Mouse (Mus musculus): ENCODE measurements around the gene Ift52. TPM values are rescaled to one million over a fixed set of nuclear protein-coding genes. Genes with fewer than 3 reads are reported as not detected.
A peak's percentile ranks its signal among the peaks of the same experiment; 100 is the strongest.

Gene Ift52
- polyA plus RNA-seq, 1 experiment: 37.5 TPM

GRCm38 (mm10) chr2:163007299-163007698, 9.9 kb upstream of the Ift52 start:
- Histone ChIP-seq H3K27ac (ENCODE audit: insufficient read depth, low read depth, low read length) (no peak overlapping the region), H3K4me1 (ENCODE audit: control insufficient read depth, insufficient read depth, low read length) (no peaks in the 10 kb centered on the region; the same call in 1 of the 2 replicates), H3K27me3 (replicated peaks; ENCODE audit: control insufficient read depth, insufficient read depth, low read length) (no peaks in the 10 kb centered on the region), H3K36me3 (ENCODE audit: control insufficient read depth, insufficient read depth, low read length) (peaks cover 5% of the 10 kb centered on the region), H3K4me3 (ENCODE audit: insufficient read depth, low read depth, low read length) (no peak overlapping the region)
- no peak for TF ChIP-seq CTCF (conservative IDR thresholded peaks at IDR 0.05; ENCODE audit: insufficient read depth, insufficient read length, low read depth, low read length)
- TF ChIP-seq POLR2A (IDR thresholded peaks at IDR 0.05; ENCODE audit: low read depth, low read length): no peak
- DNase-seq: no peak
- 56% methylated on average over 4 of the region's 4 CpGs for WGBS

- Histone ChIP-seq H3K27me3 (replicated peaks; ENCODE audit: control insufficient read depth, insufficient read depth, low read length) (no peaks in the 10 kb centered on the region), H3K27ac (ENCODE audit: insufficient read depth, low read depth, low read length) (no peak overlapping the region), H3K4me1 (ENCODE audit: control insufficient read depth, insufficient read depth, low read length) (no peaks in the 10 kb centered on the region), H3K4me3 (ENCODE audit: insufficient read depth, low read depth, low read length) (no peak overlapping the region), H3K36me3 (ENCODE audit: control insufficient read depth, insufficient read depth, low read length) (peaks cover 15% of the 10 kb centered on the region)
- 88% methylated on average over 5 of the region's 5 CpGs for WGBS
- DNase-seq: no peak
- no peak for TF ChIP-seq CTCF (conservative IDR thresholded peaks at IDR 0.05; ENCODE audit: insufficient read depth, insufficient read length, low read depth, low read length)
- TF ChIP-seq POLR2A (IDR thresholded peaks at IDR 0.05; ENCODE audit: low read depth, low read length): no peak
These were observed 14.1 kb downstream of the Ift52 start for GRCm38 (mm10) chr2:163031289-163031688.

- H3K4me3 ChIP-seq (ENCODE audit: insufficient read depth, low read depth, low read length): no peak overlapping the region
- no peaks in the 10 kb centered on the region for H3K27me3 ChIP-seq (replicated peaks; ENCODE audit: control insufficient read depth, insufficient read depth, low read length)
- WGBS: 91% methylated on average over 2 of the region's 2 CpGs
- DNase-seq: no peak
- peaks cover 12% of the 10 kb centered on the region for H3K36me3 ChIP-seq (ENCODE audit: control insufficient read depth, insufficient read depth, low read length)
- no peak overlapping the region for H3K27ac ChIP-seq (ENCODE audit: insufficient read depth, low read depth, low read length)
- TF ChIP-seq POLR2A (IDR thresholded peaks at IDR 0.05; ENCODE audit: low read depth, low read length): no peak
- TF ChIP-seq CTCF (conservative IDR thresholded peaks at IDR 0.05; ENCODE audit: insufficient read depth, insufficient read length, low read depth, low read length): no peak
- no peaks in the 10 kb centered on the region for H3K4me1 ChIP-seq (ENCODE audit: control insufficient read depth, insufficient read depth, low read length)
These were observed 14.6 kb downstream of the Ift52 start for GRCm38 (mm10) chr2:163031757-163032156.

GRCm38 (mm10) chr2:163032622-163033021, 15.5 kb downstream of the Ift52 start:
- TF ChIP-seq CTCF (conservative IDR thresholded peaks at IDR 0.05; ENCODE audit: insufficient read depth, insufficient read length, low read depth, low read length) (no peak), POLR2A (IDR thresholded peaks at IDR 0.05; ENCODE audit: low read depth, low read length) (no peak)
- Histone ChIP-seq H3K27me3 (replicated peaks; ENCODE audit: control insufficient read depth, insufficient read depth, low read length) (no peaks in the 10 kb centered on the region), H3K36me3 (ENCODE audit: control insufficient read depth, insufficient read depth, low read length) (peaks cover 8% of the 10 kb centered on the region), H3K27ac (ENCODE audit: insufficient read depth, low read depth, low read length) (no peak overlapping the region), H3K4me3 (ENCODE audit: insufficient read depth, low read depth, low read length) (no peak overlapping the region), H3K4me1 (ENCODE audit: control insufficient read depth, insufficient read depth, low read length) (no peaks in the 10 kb centered on the region)
- 52% methylated on average over 4 of the region's 4 CpGs for WGBS
- DNase-seq: no peak

- H3K4me3 ChIP-seq (ENCODE audit: insufficient read depth, low read depth, low read length): no peak overlapping the region
- no peak overlapping the region for H3K27ac ChIP-seq (ENCODE audit: insufficient read depth, low read depth, low read length)
- H3K4me1 ChIP-seq (ENCODE audit: control insufficient read depth, insufficient read depth, low read length): no peaks in the 10 kb centered on the region
- H3K27me3 ChIP-seq (replicated peaks; ENCODE audit: control insufficient read depth, insufficient read depth, low read length): no peaks in the 10 kb centered on the region
- DNase-seq: no peak
- H3K36me3 ChIP-seq (ENCODE audit: control insufficient read depth, insufficient read depth, low read length): no peaks in the 10 kb centered on the region; the same call in 1 of the 2 replicates
- no peak for TF ChIP-seq CTCF (conservative IDR thresholded peaks at IDR 0.05; ENCODE audit: insufficient read depth, insufficient read length, low read depth, low read length)
- TF ChIP-seq POLR2A (IDR thresholded peaks at IDR 0.05; ENCODE audit: low read depth, low read length): no peak
- WGBS: 88% methylated on average over 7 of the region's 7 CpGs
These were observed 22.8 kb downstream of the Ift52 start for GRCm38 (mm10) chr2:163039940-163040339.

- TF ChIP-seq CTCF (conservative IDR thresholded peaks at IDR 0.05; ENCODE audit: insufficient read depth, insufficient read length, low read depth, low read length): peak; percentile 88
- no peak for TF ChIP-seq POLR2A (IDR thresholded peaks at IDR 0.05; ENCODE audit: low read depth, low read length)
- no peak overlapping the region for H3K27ac ChIP-seq (ENCODE audit: insufficient read depth, low read depth, low read length)
- H3K4me1 ChIP-seq (ENCODE audit: control insufficient read depth, insufficient read depth, low read length): no peaks in the 10 kb centered on the region
- H3K27me3 ChIP-seq (replicated peaks; ENCODE audit: control insufficient read depth, insufficient read depth, low read length): no peaks in the 10 kb centered on the region
- 5% methylated on average over 10 of the region's 10 CpGs for WGBS
- H3K4me3 ChIP-seq (ENCODE audit: insufficient read depth, low read depth, low read length): no peak overlapping the region
- DNase-seq: peak; percentile 77
- H3K36me3 ChIP-seq (ENCODE audit: control insufficient read depth, insufficient read depth, low read length): peaks cover 1% of the 10 kb centered on the region; the same call in 1 of the 2 replicates
These were observed 31.0 kb downstream of the Ift52 start for GRCm38 (mm10) chr2:163048125-163048524.

GRCm38 (mm10) chr2:163049116-163049515, 32.0 kb downstream of the Ift52 start:
- Histone ChIP-seq H3K27ac (ENCODE audit: insufficient read depth, low read depth, low read length) (no peak overlapping the region), H3K4me1 (ENCODE audit: control insufficient read depth, insufficient read depth, low read length) (peaks cover 2% of the 10 kb centered on the region; the same call in 1 of the 2 replicates), H3K36me3 (ENCODE audit: control insufficient read depth, insufficient read depth, low read length) (peaks cover 1% of the 10 kb centered on the region; the same call in 1 of the 2 replicates), H3K4me3 (ENCODE audit: insufficient read depth, low read depth, low read length) (no peak overlapping the region), H3K27me3 (replicated peaks; ENCODE audit: control insufficient read depth, insufficient read depth, low read length) (no peaks in the 10 kb centered on the region)
- 95% methylated on average over 2 of the region's 2 CpGs for WGBS
- no peak for DNase-seq
- no peak for TF ChIP-seq CTCF (conservative IDR thresholded peaks at IDR 0.05; ENCODE audit: insufficient read depth, insufficient read length, low read depth, low read length)
- TF ChIP-seq POLR2A (IDR thresholded peaks at IDR 0.05; ENCODE audit: low read depth, low read length): no peak
